Mouse (Mus musculus) ES-Bruce4 (cell line): ENCODE measurements around the gene Epgn. TPM values are rescaled to one million over a fixed set of nuclear protein-coding genes. Genes with fewer than 3 reads are reported as not detected.

Experiments used
- H3K27ac ChIP-seq: 2 replicates; pipeline ENCODE4 v1.5.1; 2012; ENCODE audit warnings: low read length, inconsistent platforms; ENCODE audit not compliant: insufficient read depth
- H3K27me3 ChIP-seq: 2 replicates; pipeline ENCODE4 v1.6.1; 2012; ENCODE audit warnings: mild to moderate bottlenecking, low read length, inconsistent platforms; ENCODE audit not compliant: control insufficient read depth, poor library complexity, insufficient read depth, severe bottlenecking
- H3K36me3 ChIP-seq: 2 replicates; pipeline ENCODE4 v1.6.1; 2012; ENCODE audit warnings: inconsistent platforms, mild to moderate bottlenecking, low read length, moderate library complexity; ENCODE audit not compliant: control insufficient read depth, poor library complexity, insufficient read depth, severe bottlenecking
- H3K4me1 ChIP-seq: one replicate; pipeline ENCODE4 v1.8.1; 2011; ENCODE audit warnings: low read length; ENCODE audit not compliant: control insufficient read depth, insufficient read depth
- H3K4me3 ChIP-seq: 2 replicates; pipeline ENCODE4 v1.5.1; 2011; ENCODE audit warnings: low read depth, mild to moderate bottlenecking, low read length
- H3K9ac ChIP-seq: 2 replicates; pipeline ENCODE4 v1.6.1; 2012; ENCODE audit warnings: low read depth, mild to moderate bottlenecking, inconsistent platforms; ENCODE audit not compliant: poor library complexity, severe bottlenecking
- H3K9me3 ChIP-seq: replicated peaks from 2 replicates; pipeline ENCODE4 v1.6.1; 2012; ENCODE audit warnings: mild to moderate bottlenecking, low read length, inconsistent platforms; ENCODE audit not compliant: control insufficient read depth, poor library complexity, insufficient read depth, severe bottlenecking
- CTCF ChIP-seq: IDR thresholded peaks from one replicate; pipeline ENCODE4 v1.8.1; 2011; ENCODE audit warnings: low read depth, low read length
- EP300 ChIP-seq: IDR thresholded peaks from 2 replicates; pipeline ENCODE4 v1.6.1; 2011; ENCODE audit warnings: low read depth, low read length; ENCODE audit not compliant: insufficient read depth
- POLR2A ChIP-seq: IDR thresholded peaks from one replicate; pipeline ENCODE4 v1.8.1; 2011; ENCODE audit warnings: low read length; ENCODE audit not compliant: insufficient read depth
- polyA plus RNA-seq: library from polyadenylated mRNA; stranded (reverse); fragments of >200 nt; gene quantifications from 2 replicates; pipeline ENCODE4 v1.2.4, GENCODE M21; 2011; ENCODE audit warnings: low read depth; ENCODE audit not compliant: missing spikeins, insufficient read depth, insufficient read length

The Epgn gene
- not detected in 2 replicates for polyA plus RNA-seq

- H3K9ac ChIP-seq: no peak within 1 kb of the TSS
- H3K4me3 ChIP-seq: no peak within 1 kb of the TSS
- TF ChIP-seq POLR2A (no peak), EP300 (no peak), CTCF (no peak)
- no peaks in the 10 kb centered on the region for H3K9me3 ChIP-seq
- no peak within 1 kb of the TSS for H3K27ac ChIP-seq
- H3K36me3 ChIP-seq: no peaks in the 10 kb centered on the region
- H3K4me1 ChIP-seq: no peaks in the 10 kb centered on the region
- H3K27me3 ChIP-seq: no peaks in the 10 kb centered on the region; the same call in 1 of the 2 replicates
Measured at GRCm38 (mm10) chr5:91027164-91027563, at the start of gene Epgn. Epgn (plus strand) TSS chr5:91027464.

- H3K9me3 ChIP-seq: no peaks in the 10 kb centered on the region
- H3K27ac ChIP-seq: no peak overlapping the region
- H3K4me3 ChIP-seq: no peak overlapping the region
- TF ChIP-seq EP300 (no peak), POLR2A (no peak), CTCF (no peak)
- H3K36me3 ChIP-seq: no peaks in the 10 kb centered on the region
- H3K27me3 ChIP-seq: no peaks in the 10 kb centered on the region
- H3K4me1 ChIP-seq: no peaks in the 10 kb centered on the region
- no peak overlapping the region for H3K9ac ChIP-seq
Measured at GRCm38 (mm10) chr5:90980297-90980696, 47.0 kb upstream of the Epgn start.

GRCm38 (mm10) chr5:90987605-90988004 lies 39.7 kb upstream of the Epgn start:
- no peak for TF ChIP-seq EP300
- no peak for TF ChIP-seq CTCF
- TF ChIP-seq POLR2A: no peak
- H3K4me3 ChIP-seq: no peak overlapping the region
- H3K27me3 ChIP-seq: no peaks in the 10 kb centered on the region

GRCm38 (mm10) chr5:90988149-90988548 lies 39.1 kb upstream of the Epgn start:
- Histone ChIP-seq H3K4me1 (no peaks in the 10 kb centered on the region), H3K36me3 (no peaks in the 10 kb centered on the region), H3K9me3 (no peaks in the 10 kb centered on the region), H3K9ac (no peak overlapping the region), H3K27ac (no peak overlapping the region), H3K27me3 (no peaks in the 10 kb centered on the region), H3K4me3 (no peak overlapping the region)
- TF ChIP-seq CTCF (no peak), EP300 (no peak), POLR2A (no peak)

More at GRCm38 (mm10) chr5:90987605-90988004, 39.7 kb upstream of the Epgn start:
- no peaks in the 10 kb centered on the region for H3K4me1 ChIP-seq
- no peaks in the 10 kb centered on the region for H3K9me3 ChIP-seq
- H3K27ac ChIP-seq: no peak overlapping the region
- H3K9ac ChIP-seq: no peak overlapping the region
- no peaks in the 10 kb centered on the region for H3K36me3 ChIP-seq

- H3K27me3 ChIP-seq: no peaks in the 10 kb centered on the region
- no peaks in the 10 kb centered on the region for H3K36me3 ChIP-seq
- no peak overlapping the region for H3K9ac ChIP-seq
- no peaks in the 10 kb centered on the region for H3K4me1 ChIP-seq
- no peak overlapping the region for H3K27ac ChIP-seq
- no peak for TF ChIP-seq POLR2A
- TF ChIP-seq EP300: no peak
- no peak for TF ChIP-seq CTCF
- H3K9me3 ChIP-seq: no peaks in the 10 kb centered on the region
- H3K4me3 ChIP-seq: no peak overlapping the region
Measured at GRCm38 (mm10) chr5:90988592-90988991, 38.7 kb upstream of the Epgn start.

- H3K27me3 ChIP-seq: no peaks in the 10 kb centered on the region
- H3K4me3 ChIP-seq: no peak overlapping the region
- H3K36me3 ChIP-seq: no peaks in the 10 kb centered on the region
- H3K27ac ChIP-seq: no peak overlapping the region
- TF ChIP-seq CTCF (no peak), EP300 (no peak), POLR2A (no peak)
- no peak overlapping the region for H3K9ac ChIP-seq
- no peaks in the 10 kb centered on the region for H3K4me1 ChIP-seq
- no peaks in the 10 kb centered on the region for H3K9me3 ChIP-seq
Measured at GRCm38 (mm10) chr5:90999942-91000341, 27.3 kb upstream of the Epgn start.
